Mouse (Mus musculus): ENCODE data around the gene Ifitm2.

GRCm38 (mm10) chr7:140953133-140953532 is 2.7 kb downstream of the Ifitm2 start:
- no peak for TF ChIP-seq CTCF (IDR thresholded peaks at IDR 0.05; ENCODE audit: borderline replicate concordance, insufficient read depth, low read depth, low read length)
- TF ChIP-seq POLR2A (IDR thresholded peaks at IDR 0.05; ENCODE audit: borderline replicate concordance, insufficient read depth, low read length), result no peak
